Mouse (Mus musculus) heart, adult 8-10 months (tissue): ENCODE data around the gene Rcor2. TPM values are rescaled to one million over a fixed set of nuclear protein-coding genes. Genes with fewer than 3 reads are reported as not detected.

Experiments
- DNase-seq: peaks from one replicate; pipeline ENCODE4 v3.0.0; 2022; ENCODE audit warnings: low spot score
- total RNA-seq, 4 experiments: library from RNA; stranded (reverse); gene quantifications; 2 replicates each; pipeline ENCODE4 v1.2.4; 2022

Gene Rcor2
- total RNA-seq, 4 experiments from 2014 or later = 5.5 to 12.7 (median 7.3) TPM

- peak; percentile 40 for DNase-seq
Measured at GRCm38 (mm10) chr19:7264766-7265331, 2.3 kb upstream of the Rcor2 start.

DNA sequence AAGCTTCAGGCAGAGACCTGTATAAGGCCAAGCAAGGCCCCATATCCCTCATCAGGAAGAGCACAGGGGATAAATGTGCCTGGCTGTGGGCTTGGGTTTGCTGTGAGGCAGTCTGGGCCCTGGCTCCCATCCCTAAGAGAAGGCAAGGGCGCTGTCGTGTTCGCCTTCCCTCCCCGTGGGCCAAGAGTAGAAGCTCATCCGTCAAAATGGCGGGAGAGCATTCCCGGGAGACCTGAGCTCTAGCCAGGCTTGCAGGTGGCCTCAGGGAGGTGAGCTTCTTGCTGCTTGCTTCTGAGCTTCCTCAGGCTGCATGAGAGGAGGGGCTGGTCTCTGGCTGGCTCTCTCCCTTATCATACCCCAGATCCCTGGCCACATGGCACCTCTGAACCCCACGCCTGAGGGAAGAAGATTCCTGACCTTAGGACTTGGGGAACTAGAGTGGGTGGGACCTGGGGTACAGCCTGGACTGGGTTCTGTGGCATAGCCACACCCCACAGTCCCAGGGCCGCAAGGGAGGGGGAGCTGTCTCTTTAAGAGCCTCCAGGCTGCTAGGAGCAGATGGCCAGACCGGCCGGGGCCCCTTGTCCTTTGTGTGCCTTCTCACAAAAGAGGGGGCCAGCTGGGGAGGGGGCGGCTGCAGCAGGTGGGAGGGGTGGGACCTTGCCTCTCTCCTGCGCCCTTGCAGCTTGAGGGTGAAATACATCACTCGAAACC is 1.5 kb upstream of the Rcor2 start:
- DNase-seq = no peak

GRCm38 (mm10) chr19:7266421-7266831 is 699 bp upstream of the Rcor2 start:
- DNase-seq = no peak

DNA sequence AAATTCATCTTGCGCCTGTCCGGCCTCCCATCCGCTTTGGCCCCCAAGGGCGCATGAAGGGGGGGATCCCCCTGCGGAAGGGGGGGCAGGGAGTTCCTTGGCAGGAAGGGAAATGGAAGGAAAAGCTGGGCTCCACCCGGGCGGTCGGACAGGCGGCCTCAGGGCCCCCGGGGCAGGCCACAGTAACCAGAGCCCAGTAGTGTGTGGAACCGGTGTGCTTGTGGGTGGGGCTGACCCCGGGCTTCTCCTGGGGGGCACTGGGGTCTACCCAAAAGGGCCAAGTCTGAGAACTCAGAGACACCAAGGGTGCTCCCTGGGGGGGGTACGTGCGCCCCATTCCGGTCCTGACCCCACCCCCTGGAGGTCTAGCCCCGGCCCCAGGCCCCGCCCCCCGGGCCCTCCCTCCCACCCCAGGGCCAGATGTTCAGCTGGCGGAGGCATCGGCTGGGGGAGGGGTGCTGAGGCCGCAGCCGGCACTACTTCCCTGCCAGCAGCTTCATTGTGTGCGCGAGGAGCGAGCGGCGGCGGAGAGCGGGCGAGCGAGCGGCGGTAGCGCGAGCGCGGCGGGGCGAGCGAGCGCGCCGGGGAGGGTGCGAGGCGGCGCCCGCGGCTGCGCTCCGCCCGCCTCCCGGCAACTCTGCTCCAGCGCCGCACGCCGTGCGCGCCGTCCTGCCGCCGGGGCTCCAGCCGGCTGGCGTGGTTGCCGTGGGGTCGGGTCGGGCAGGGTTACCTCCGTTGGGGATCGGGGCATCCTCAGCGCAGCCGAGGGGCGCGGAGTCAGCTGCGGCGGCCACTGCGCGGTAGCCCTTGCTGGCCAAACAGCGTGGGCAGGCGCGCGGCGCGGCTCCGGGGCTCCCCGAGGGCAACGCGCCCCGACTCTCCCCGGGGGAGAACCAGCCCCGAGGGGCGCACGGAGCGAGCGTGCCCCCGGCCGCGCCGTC is 926 bp downstream of the Rcor2 start:
- peak; percentile 78 for DNase-seq

DNA sequence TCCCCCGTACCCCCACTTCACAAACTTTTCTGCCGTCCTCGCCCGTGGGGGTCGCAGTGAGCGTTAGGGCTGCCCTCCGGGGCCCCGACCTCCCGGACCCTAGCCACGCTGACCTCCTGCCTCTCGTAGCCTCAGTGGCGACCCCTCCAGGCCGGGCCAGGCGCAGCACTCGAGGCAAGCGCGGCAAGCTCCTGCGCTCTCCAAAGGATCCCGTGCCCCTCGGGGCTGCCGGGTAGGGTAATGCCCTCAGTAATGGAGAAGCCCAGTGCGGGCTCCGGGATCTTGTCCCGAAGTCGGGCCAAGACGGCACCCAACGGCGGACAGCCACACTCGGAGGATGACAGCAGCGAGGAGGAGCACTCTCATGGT is 1.6 kb downstream of the Rcor2 start:
- peak; percentile 66 for DNase-seq

DNA sequence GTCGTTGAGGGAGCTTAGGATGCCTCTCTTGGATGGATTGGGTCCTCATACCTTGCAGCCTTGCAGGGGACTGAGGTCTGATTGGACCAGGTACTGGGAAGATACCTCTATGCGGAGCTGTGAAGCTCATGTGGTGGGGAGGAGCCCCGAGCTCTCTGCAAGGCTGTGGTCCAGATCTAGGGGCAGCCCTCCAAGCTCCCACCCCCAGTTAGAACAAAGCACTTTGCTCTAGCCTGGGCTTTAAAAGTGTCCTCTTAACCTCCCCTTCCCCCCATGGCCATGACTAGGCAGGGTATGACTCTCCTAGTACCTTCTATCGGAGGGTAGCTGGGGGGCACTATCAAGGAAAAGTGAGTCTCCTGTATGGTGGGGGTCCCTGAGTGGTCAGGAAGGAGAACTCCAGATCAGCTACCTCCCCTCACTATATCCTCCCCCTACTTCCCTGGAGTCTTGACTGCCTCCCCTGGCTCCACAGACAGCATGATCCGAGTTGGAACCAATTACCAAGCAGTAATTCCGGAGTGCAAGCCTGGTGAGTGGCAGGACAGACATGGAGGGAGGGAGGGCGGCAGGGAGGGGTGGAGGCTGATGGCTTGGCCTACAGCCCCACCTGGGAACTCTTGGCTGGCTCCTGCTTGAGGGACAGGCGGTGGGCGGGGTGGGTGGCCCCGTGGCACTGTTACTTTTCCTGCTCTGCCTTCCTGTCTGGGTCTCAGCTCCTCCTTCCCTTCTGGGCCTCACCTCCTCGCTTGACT is 2.3 kb downstream of the Rcor2 start:
- DNase-seq = no peak

- no peak for DNase-seq
Measured at GRCm38 (mm10) chr19:7273486-7273885, 6.4 kb downstream of the Rcor2 start.

DNA sequence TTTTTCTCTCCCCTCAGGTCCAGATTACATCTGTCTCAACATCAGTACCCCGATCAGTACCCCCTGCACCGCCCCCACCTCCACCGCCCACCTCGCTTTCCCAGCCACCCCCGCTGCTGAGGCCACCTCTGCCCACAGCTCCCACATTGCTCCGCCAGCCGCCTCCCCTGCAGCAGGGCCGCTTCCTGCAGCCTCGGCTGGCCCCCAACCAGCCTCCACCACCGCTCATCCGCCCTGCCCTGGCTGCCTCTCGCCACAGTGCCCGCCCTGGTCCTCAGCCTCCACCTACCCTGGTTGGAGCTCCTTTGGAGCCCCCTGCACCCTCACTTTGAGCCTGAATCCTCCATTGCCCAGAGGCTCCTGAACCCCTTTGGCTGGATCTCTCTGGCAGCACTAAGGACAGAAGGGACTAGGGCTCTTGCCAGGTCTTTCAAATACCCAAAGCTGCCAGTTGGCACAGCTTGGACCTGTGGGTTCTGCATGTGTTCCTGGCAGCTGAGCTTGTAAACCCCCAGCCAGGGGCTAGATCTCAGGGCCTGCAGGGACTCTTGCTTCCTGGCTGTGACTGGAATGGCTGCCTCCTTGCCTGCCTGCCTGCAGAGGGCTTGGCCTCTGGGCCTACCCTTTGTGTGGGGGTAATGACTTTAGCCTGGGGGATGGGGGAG is 7.3 kb downstream of the Rcor2 start:
- DNase-seq = no peak

DNA sequence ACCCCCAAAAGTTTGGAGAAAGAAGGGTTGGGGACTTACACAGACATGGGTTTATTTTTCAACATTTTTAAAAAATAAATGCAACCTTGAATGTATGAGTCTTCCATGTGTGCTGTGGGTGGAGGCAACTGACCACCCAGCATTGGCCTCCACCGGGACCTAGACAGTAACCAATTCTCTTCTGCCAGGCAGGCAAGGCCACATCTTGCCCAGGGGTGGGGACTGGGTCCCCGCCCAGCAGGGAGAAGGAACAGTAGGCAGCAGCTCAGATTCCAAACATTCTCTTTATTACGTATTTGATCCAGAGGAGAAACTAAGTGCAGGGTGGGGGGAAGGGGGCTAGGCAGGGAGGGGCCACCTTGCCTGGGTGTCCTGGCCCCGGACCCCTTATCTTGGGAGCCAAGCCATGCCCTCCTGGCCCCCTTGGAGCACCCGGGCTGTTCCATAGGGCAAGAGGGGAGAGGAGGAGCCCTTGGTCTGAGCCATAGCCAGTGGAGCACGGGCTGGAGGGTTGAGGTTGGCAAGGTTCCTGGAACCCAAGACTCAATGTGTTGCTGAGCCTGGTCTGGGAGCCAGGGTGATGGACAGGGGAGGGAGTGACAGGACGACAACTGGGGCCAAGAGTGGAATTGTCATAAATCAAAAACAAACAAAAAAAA is 8.1 kb downstream of the Rcor2 start:
- DNase-seq = no peak

GRCm38 (mm10) chr19:7276053-7276659 is 9.0 kb downstream of the Rcor2 start:
- no peak for DNase-seq

GRCm38 (mm10) chr19:7276796-7277195 is 9.7 kb downstream of the Rcor2 start:
- DNase-seq = no peak

DNA sequence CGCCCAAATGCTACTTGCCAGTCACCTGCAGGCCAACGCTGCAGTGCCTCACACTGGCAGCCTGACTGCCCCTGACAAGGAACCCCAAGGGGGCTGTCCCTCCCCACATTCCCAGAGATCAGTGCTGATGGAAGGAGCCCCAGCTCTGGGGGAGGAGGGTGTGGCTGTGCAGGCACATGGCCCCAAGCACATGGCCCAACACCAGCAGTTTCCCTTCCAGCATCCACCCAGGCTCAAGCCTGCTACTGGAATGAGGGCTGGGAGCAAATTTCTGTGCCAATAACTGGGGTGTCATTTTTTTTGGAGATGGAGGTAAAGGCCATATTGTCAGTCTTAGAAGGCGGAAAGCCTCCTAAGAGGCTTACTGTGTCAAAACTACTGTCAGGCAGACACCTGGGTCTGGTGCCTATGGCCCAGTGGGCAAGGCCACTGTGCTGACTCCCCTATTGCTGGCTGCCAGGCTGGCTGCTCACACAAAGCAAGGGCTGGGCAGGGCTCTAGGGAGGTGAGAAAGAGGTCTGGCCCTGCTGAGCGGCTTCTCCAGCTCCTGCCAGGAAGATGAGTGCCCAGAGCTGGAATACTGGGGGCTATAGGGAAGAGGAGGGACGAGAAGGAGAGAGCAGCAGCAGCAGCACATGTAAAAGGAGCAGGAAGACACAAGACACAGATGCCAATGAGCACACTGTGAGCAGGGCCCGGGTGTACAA is 11.2 kb downstream of the Rcor2 start:
- no peak for DNase-seq

DNA sequence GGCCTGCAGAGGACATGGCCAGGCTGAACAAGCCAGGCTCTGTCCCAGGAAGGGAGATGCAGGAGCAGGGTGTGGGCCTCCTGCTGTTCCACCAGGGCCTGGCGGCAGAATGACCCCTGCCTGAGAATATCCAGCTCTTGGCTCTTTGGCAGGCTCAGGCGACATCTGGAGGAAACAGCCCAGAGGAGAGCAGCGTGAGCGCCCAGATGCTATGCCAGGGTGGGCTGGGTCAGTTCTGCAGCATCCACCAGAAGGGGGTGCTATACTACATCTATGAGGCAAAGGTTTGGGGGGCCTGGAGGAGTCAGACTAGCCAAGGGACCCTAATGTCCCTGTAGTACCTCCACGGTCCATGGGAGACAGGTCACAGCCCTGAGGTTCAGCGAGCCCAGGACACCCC is 12.0 kb downstream of the Rcor2 start:
- DNase-seq = peak; percentile 59

- DNase-seq = no peak
Measured at GRCm38 (mm10) chr19:7280557-7281330, 13.6 kb downstream of the Rcor2 start.

- no peak for DNase-seq
Measured at GRCm38 (mm10) chr19:7286563-7287315, 19.6 kb downstream of the Rcor2 start.

DNA sequence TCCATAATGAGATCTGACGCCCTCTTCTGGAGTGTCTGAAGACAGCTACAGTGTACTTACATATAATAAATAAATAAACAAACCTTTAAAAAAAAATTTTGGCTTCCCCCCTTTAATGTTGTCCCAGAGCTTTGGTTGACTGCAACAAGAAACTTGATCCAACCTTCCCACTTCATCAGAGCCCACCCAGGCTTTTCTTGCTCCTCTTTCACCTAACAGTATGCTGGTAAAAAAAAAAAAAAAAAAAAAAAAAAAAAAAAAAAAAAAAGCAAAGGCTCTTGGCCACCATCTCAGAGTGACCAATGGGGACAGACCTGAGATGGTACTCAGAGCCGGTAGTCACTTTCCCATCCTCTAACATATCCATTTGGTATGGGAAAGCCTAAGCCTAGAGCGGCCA is 21.2 kb downstream of the Rcor2 start:
- DNase-seq = no peak

DNA sequence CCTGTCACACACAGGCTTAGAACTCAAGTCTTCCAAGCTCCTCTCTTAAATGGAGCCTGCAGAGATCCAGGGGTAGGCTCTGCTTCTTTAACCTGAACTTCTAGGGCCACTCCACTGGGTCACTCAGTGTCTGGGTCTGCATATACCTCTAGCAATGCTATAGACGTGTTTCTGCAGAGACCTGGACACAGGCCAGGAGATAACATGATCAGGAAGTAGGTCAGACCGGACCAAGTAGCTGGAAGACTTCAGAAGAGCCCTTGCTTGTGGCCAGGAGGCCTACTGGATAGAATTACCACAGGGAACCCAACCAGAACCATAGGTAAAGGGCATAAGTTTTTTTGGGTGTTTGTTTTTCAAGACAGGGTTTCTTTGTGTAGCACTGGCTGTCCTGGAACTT is 22.6 kb downstream of the Rcor2 start:
- DNase-seq = no peak
